Mouse (Mus musculus): ENCODE measurements at regions not wholly inside any gene's neighbourhood (a gene's known extent, or its start where the extent isn't known, plus 50 kb on each side); places are given as distances from the start of the nearest gene placed in this dataset.

DNA sequence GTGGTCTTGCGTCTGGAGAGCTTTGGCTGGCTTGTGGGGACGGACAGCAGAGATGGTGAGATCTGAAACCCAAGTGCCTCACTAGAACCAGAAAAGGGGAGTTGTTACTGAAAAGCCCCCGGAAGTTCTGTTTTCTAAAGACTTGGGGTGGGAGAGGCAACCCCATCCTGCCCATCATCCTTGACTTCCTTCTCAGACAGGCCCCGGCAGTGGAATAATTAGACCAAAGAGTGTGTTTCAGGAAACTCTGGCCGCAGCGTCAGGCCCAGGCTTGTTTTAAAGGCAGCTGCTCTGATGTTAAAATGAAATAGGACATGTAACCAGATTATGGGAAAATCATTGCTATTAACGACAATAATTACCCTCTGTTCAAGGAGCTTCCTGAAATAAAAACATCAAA is 172.9 kb downstream of the Gm12728 start:
- H3K4me1 ChIP-seq (ENCODE audit: control insufficient read depth, insufficient read depth, low read length): no peaks in the 10 kb centered on the region; the same call in 1 of the 2 replicates
- no peak overlapping the region for H3K4me3 ChIP-seq (replicated peaks; ENCODE audit: control insufficient read depth, low read depth, low read length)
- TF ChIP-seq POLR2A (IDR thresholded peaks at IDR 0.05; ENCODE audit: borderline replicate concordance, control insufficient read depth, low read depth, low read length): no peak
- TF ChIP-seq CTCF (IDR thresholded peaks at IDR 0.05; ENCODE audit: control insufficient read depth, insufficient read depth, low read length): no peak
- H3K27ac ChIP-seq (ENCODE audit: control insufficient read depth, insufficient read depth, low read depth, low read length, poor library complexity): no peak overlapping the region
- WGBS: 5% methylated on average over 7 of the region's 7 CpGs

- TF ChIP-seq CTCF (IDR thresholded peaks at IDR 0.05; ENCODE audit: control insufficient read depth, insufficient read depth, low read length): no peak
- TF ChIP-seq POLR2A (IDR thresholded peaks at IDR 0.05; ENCODE audit: borderline replicate concordance, control insufficient read depth, low read depth, low read length): no peak
- no peak overlapping the region for H3K4me3 ChIP-seq (replicated peaks; ENCODE audit: control insufficient read depth, low read depth, low read length)
- H3K4me1 ChIP-seq (ENCODE audit: control insufficient read depth, insufficient read depth, low read length): no peaks in the 10 kb centered on the region
- 77% methylated on average over 4 of the region's 4 CpGs for WGBS
- H3K27ac ChIP-seq (ENCODE audit: control insufficient read depth, insufficient read depth, low read depth, low read length, poor library complexity): no peak overlapping the region
These were observed 178.7 kb downstream of the Gm12728 start for GRCm38 (mm10) chr4:105968324-105968723.

- Histone ChIP-seq H3K4me1 (ENCODE audit: control insufficient read depth, insufficient read depth, low read length) (no peaks in the 10 kb centered on the region), H3K4me3 (replicated peaks; ENCODE audit: control insufficient read depth, low read depth, low read length) (no peak overlapping the region), H3K27ac (ENCODE audit: control insufficient read depth, insufficient read depth, low read depth, low read length, poor library complexity) (no peak overlapping the region)
- TF ChIP-seq CTCF (IDR thresholded peaks at IDR 0.05; ENCODE audit: control insufficient read depth, insufficient read depth, low read length): no peak
- no peak for TF ChIP-seq POLR2A (IDR thresholded peaks at IDR 0.05; ENCODE audit: borderline replicate concordance, control insufficient read depth, low read depth, low read length)
- 37% methylated on average over 2 of the region's 2 CpGs for WGBS
These were observed 180.0 kb downstream of the Gm12728 start for GRCm38 (mm10) chr4:105969628-105970027.

DNA sequence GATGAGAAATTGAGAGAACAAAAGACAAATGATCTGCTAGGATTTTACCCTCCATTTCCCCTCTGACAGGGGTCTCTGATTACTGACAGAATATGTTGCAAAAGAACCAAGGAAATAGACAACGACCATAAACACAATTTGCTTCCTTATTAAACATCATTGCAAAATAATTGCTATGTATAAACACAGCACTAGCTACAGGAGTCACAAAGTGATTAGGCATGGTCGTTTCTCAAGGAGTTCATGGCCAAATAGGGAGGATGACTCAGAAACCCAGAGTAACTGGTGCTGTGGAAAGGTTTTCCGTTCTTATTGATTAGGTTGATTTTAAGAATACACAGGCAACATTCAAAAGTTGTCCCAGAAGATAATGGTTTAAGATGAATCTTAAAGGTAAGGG is 180.4 kb downstream of the Gm12728 start:
- TF ChIP-seq CTCF (IDR thresholded peaks at IDR 0.05; ENCODE audit: control insufficient read depth, insufficient read depth, low read length) (no peak), POLR2A (IDR thresholded peaks at IDR 0.05; ENCODE audit: borderline replicate concordance, control insufficient read depth, low read depth, low read length) (no peak)
- H3K4me1 ChIP-seq (ENCODE audit: control insufficient read depth, insufficient read depth, low read length): no peaks in the 10 kb centered on the region
- 48% methylated on average over 3 of the region's 3 CpGs for WGBS
- no peak overlapping the region for H3K27ac ChIP-seq (ENCODE audit: control insufficient read depth, insufficient read depth, low read depth, low read length, poor library complexity)
- no peak overlapping the region for H3K4me3 ChIP-seq (replicated peaks; ENCODE audit: control insufficient read depth, low read depth, low read length)

DNA sequence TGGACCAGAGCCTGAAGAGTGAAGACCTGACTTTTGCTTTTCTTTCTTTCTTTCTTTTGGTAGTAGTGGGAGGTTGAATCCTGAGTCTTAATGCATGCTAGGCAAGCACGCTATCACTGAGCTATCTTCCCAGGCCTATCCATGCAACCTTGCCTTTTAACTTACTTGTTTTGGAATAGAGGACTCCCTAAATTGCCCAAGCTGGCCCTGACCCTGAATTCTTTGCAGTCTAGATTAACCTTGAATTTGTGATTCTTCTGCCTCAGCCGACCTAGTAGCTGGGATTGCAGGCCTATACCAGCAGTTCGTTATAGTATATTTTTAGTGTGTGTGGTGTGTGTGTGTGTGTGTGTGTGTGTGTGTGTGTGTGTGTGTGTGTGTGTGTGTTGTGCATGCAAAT is 183.1 kb downstream of the Gm12728 start:
- no peak for TF ChIP-seq POLR2A (IDR thresholded peaks at IDR 0.05; ENCODE audit: borderline replicate concordance, control insufficient read depth, low read depth, low read length)
- no peak for TF ChIP-seq CTCF (IDR thresholded peaks at IDR 0.05; ENCODE audit: control insufficient read depth, insufficient read depth, low read length)
- 80% methylated on average over 3 of the region's 3 CpGs for WGBS
- H3K4me1 ChIP-seq (ENCODE audit: control insufficient read depth, insufficient read depth, low read length): no peaks in the 10 kb centered on the region
- no peak overlapping the region for H3K27ac ChIP-seq (ENCODE audit: control insufficient read depth, insufficient read depth, low read depth, low read length, poor library complexity)
- H3K4me3 ChIP-seq (replicated peaks; ENCODE audit: control insufficient read depth, low read depth, low read length): no peak overlapping the region

- H3K27ac ChIP-seq (ENCODE audit: control insufficient read depth, insufficient read depth, low read depth, low read length, poor library complexity): no peak overlapping the region
- TF ChIP-seq CTCF (IDR thresholded peaks at IDR 0.05; ENCODE audit: control insufficient read depth, insufficient read depth, low read length) (no peak), POLR2A (IDR thresholded peaks at IDR 0.05; ENCODE audit: borderline replicate concordance, control insufficient read depth, low read depth, low read length) (no peak)
- no peaks in the 10 kb centered on the region for H3K4me1 ChIP-seq (ENCODE audit: control insufficient read depth, insufficient read depth, low read length)
- WGBS: 7% methylated on average over 6 of the region's 6 CpGs
- H3K4me3 ChIP-seq (replicated peaks; ENCODE audit: control insufficient read depth, low read depth, low read length): no peak overlapping the region
These were observed 184.2 kb downstream of the Gm12728 start for GRCm38 (mm10) chr4:105973769-105974397.

DNA sequence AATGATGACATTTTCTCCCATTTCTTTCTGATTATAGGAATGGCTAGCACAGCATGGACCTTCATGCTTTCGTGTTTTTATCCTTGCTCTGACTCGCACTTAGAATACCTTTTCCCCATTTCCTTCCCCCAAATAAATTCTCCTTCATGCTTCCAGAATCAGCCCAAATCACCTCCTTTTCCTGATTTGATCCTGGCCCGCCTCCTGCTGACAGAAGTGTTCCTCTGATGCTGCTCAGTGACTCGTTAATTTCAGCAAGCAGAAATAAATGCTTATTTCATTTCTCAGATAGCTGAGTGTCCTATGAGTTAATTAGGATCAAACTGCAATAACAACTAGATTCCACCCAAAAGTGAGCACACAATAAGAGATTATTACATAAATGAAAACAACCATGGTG is 185.3 kb downstream of the Gm12728 start:
- Histone ChIP-seq H3K27ac (ENCODE audit: control insufficient read depth, insufficient read depth, low read depth, low read length, poor library complexity) (no peak overlapping the region), H3K4me3 (replicated peaks; ENCODE audit: control insufficient read depth, low read depth, low read length) (no peak overlapping the region), H3K4me1 (ENCODE audit: control insufficient read depth, insufficient read depth, low read length) (no peaks in the 10 kb centered on the region)
- TF ChIP-seq POLR2A (IDR thresholded peaks at IDR 0.05; ENCODE audit: borderline replicate concordance, control insufficient read depth, low read depth, low read length): no peak
- no peak for TF ChIP-seq CTCF (IDR thresholded peaks at IDR 0.05; ENCODE audit: control insufficient read depth, insufficient read depth, low read length)
- WGBS: 62% methylated on average over 4 of the region's 4 CpGs

DNA sequence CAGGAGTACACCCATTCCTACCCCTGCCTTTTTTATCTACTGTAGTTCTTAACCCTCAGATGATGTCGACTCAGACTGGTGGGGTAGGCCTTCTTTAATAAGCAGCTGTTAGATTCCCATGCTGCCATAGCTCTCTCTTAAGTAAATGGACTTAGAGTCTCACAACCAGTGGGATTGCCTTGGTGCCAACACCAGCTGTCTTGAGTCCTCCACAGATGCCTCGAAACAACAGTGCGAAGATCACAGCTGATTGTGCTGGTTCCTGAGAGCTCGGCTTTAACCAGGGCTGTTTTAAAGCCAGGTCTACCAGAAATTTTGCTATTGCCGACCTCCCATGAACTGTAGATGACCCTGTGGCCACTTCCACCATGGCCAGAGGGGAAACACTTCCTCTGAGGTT is 189.4 kb downstream of the Gm12728 start:
- H3K27ac ChIP-seq (ENCODE audit: control insufficient read depth, insufficient read depth, low read depth, low read length, poor library complexity): no peak overlapping the region
- H3K4me1 ChIP-seq (ENCODE audit: control insufficient read depth, insufficient read depth, low read length): no peaks in the 10 kb centered on the region
- TF ChIP-seq POLR2A (IDR thresholded peaks at IDR 0.05; ENCODE audit: borderline replicate concordance, control insufficient read depth, low read depth, low read length): no peak
- no peak for TF ChIP-seq CTCF (IDR thresholded peaks at IDR 0.05; ENCODE audit: control insufficient read depth, insufficient read depth, low read length)
- 67% methylated on average over 5 of the region's 5 CpGs for WGBS
- no peak overlapping the region for H3K4me3 ChIP-seq (replicated peaks; ENCODE audit: control insufficient read depth, low read depth, low read length)

GRCm38 (mm10) chr4:105983018-105983417 is 193.3 kb downstream of the Gm12728 start:
- H3K4me1 ChIP-seq (ENCODE audit: control insufficient read depth, insufficient read depth, low read length): no peaks in the 10 kb centered on the region
- 80% methylated on average over 1 of the region's 1 CpGs for WGBS
- no peak overlapping the region for H3K4me3 ChIP-seq (replicated peaks; ENCODE audit: control insufficient read depth, low read depth, low read length)
- no peak for TF ChIP-seq CTCF (IDR thresholded peaks at IDR 0.05; ENCODE audit: control insufficient read depth, insufficient read depth, low read length)
- no peak for TF ChIP-seq POLR2A (IDR thresholded peaks at IDR 0.05; ENCODE audit: borderline replicate concordance, control insufficient read depth, low read depth, low read length)
- H3K27ac ChIP-seq (ENCODE audit: control insufficient read depth, insufficient read depth, low read depth, low read length, poor library complexity): no peak overlapping the region
